Mouse (Mus musculus): ENCODE results near the gene Slitrk6. TPM values are rescaled to one million over a fixed set of nuclear protein-coding genes. Genes with fewer than 3 reads are reported as not detected.

Slitrk6 gene
- total and polyA plus RNA-seq, 2 experiments from 2014 or later: 4.5 to 8.2 TPM

DNA sequence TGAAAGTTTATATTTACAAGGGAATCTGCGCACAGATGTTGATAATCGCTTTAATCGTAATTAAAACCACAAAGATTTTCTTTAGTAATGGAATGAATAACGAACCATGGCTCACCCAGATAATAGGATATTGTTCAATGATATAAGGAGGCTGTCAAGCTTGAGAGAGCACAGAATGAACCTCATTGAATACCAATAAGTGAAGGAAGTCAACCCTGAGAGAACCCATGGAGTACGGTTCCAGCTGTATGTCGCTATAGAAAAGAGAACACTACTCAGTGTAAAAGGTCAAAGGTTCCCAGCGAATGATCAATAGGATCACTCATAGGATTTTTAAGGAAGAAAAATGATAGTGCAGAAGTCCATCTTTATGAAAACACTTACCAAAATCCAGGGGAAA lies 15.1 kb downstream of the Slitrk6 start:
- Histone ChIP-seq H3K27ac (ENCODE audit: low read depth, low read length) (no peak overlapping the region), H3K4me1 (ENCODE audit: insufficient read depth, low read length) (no peaks in the 10 kb centered on the region), H3K4me3 (ENCODE audit: low read depth, low read length) (no peak overlapping the region), H3K9ac (replicated peaks; ENCODE audit: low read length, poor library complexity, severe bottlenecking) (no peak overlapping the region), H3K36me3 (ENCODE audit: insufficient read depth, low read length) (no peaks in the 10 kb centered on the region), H3K4me2 (ENCODE audit: low read depth, low read length, poor library complexity, severe bottlenecking) (no peak overlapping the region), H3K27me3 (ENCODE audit: insufficient read depth, low read length) (no peaks in the 10 kb centered on the region), H3K9me3 (ENCODE audit: low read length) (no peaks in the 10 kb centered on the region)
- ATAC-seq (ENCODE audit: low FRiP score): no peak
- WGBS: 15% methylated on average over 7 of the region's 7 CpGs
- DNase-seq (ENCODE audit: low spot score): no peak
- no peak for TF ChIP-seq CTCF (IDR thresholded peaks at IDR 0.05)

DNA sequence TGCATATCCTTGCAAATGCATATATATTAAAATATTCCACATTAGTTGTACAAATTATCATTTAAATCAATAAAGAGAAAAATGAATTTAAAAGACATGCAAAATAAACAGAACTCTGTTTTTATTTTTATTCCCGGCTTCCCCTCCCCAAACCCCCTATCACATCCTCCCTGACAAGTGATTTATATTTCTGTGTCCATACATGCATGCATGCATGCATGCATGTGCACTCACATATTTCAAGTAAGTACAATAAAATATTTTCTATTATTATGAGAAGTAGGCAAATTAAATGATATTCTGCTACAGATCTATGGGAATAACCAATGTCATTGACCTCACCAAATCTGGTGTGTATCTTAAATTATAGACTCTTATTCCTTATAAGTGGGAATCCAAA lies 15.6 kb downstream of the Slitrk6 start:
- Histone ChIP-seq H3K4me3 (ENCODE audit: low read depth, low read length) (no peak overlapping the region), H3K9ac (replicated peaks; ENCODE audit: low read length, poor library complexity, severe bottlenecking) (no peak overlapping the region), H3K4me2 (ENCODE audit: low read depth, low read length, poor library complexity, severe bottlenecking) (no peak overlapping the region), H3K36me3 (ENCODE audit: insufficient read depth, low read length) (no peaks in the 10 kb centered on the region), H3K27ac (ENCODE audit: low read depth, low read length) (no peak overlapping the region), H3K9me3 (ENCODE audit: low read length) (no peaks in the 10 kb centered on the region), H3K4me1 (ENCODE audit: insufficient read depth, low read length) (no peaks in the 10 kb centered on the region), H3K27me3 (ENCODE audit: insufficient read depth, low read length) (no peaks in the 10 kb centered on the region)
- ATAC-seq (ENCODE audit: low FRiP score) (no peak), DNase-seq (ENCODE audit: low spot score) (no peak)
- TF ChIP-seq CTCF (IDR thresholded peaks at IDR 0.05): no peak
- 76% methylated on average over 1 of the region's 1 CpGs for WGBS

DNA sequence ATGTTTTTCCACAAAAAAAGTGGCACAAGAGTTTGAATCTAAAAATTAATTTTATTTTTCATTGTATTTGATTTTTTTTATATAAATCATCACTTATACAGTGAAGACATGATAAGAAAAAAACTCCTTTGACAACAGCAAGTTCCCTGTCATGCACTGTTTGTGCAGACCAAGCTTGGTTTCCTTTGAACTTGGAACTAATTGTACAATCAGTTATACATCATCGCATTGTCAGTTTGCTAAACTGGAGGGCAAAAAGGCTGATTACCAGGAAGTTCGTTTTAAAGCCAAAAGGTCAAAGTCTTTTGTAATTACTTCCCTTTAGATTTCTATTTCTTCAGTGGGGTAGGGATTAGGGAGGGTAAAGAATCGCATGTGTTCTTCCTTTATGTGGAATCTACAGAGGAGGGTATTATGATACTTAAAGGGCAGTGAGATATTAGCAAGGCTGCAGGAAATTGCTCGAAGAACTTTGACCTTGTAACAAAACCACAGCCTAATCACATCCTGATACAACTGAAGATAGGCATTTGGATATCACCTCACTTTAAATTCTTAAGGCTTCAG lies 26.5 kb downstream of the Slitrk6 start:
- no peak overlapping the region for H3K4me3 ChIP-seq (ENCODE audit: low read depth, low read length)
- no peak for TF ChIP-seq CTCF (IDR thresholded peaks at IDR 0.05)
- no peak for DNase-seq (ENCODE audit: low spot score)
- no peak overlapping the region for H3K9ac ChIP-seq (replicated peaks; ENCODE audit: low read length, poor library complexity, severe bottlenecking)
- no peaks in the 10 kb centered on the region for H3K9me3 ChIP-seq (ENCODE audit: low read length)
- no peaks in the 10 kb centered on the region for H3K27me3 ChIP-seq (ENCODE audit: insufficient read depth, low read length)
- no peak for ATAC-seq (ENCODE audit: low FRiP score)
- H3K36me3 ChIP-seq (ENCODE audit: insufficient read depth, low read length): no peaks in the 10 kb centered on the region
- WGBS: 15% methylated on average over 4 of the region's 4 CpGs
- no peak overlapping the region for H3K27ac ChIP-seq (ENCODE audit: low read depth, low read length)
- no peaks in the 10 kb centered on the region for H3K4me1 ChIP-seq (ENCODE audit: insufficient read depth, low read length)
- H3K4me2 ChIP-seq (ENCODE audit: low read depth, low read length, poor library complexity, severe bottlenecking): no peak overlapping the region

DNA sequence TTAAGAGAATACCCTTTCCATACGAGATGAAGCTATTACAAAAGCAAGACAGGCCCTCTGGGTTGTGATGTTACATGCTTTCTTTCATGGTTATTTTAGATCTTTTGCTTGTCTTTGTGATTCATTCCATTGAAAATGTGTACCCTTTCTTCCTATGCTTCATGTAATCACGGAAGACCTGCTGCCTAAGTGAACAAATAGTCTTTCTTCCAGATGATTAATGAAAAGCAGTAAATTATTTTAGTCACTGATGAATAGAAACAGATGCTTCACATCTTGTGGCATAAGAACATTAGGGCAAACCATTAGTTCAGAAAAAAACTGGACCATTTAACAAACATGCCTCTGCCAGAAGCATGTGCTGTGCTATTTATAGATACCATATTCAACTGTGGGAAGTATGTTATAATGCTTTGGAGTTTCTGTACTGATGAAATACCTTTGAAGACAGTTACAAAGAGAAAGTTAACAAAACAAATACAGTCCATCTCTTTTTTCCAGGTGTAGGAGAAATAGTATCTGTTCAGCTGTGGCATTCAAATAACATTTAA lies 30.8 kb downstream of the Slitrk6 start:
- no peak overlapping the region for H3K4me3 ChIP-seq (ENCODE audit: low read depth, low read length)
- H3K27ac ChIP-seq (ENCODE audit: low read depth, low read length): no peak overlapping the region
- H3K4me1 ChIP-seq (ENCODE audit: insufficient read depth, low read length): no peaks in the 10 kb centered on the region
- no peak for TF ChIP-seq CTCF (IDR thresholded peaks at IDR 0.05)
- DNase-seq (ENCODE audit: low spot score) (no peak), ATAC-seq (ENCODE audit: low FRiP score) (no peak)
- H3K9ac ChIP-seq (replicated peaks; ENCODE audit: low read length, poor library complexity, severe bottlenecking): no peak overlapping the region
- H3K9me3 ChIP-seq (ENCODE audit: low read length): no peaks in the 10 kb centered on the region
- H3K4me2 ChIP-seq (ENCODE audit: low read depth, low read length, poor library complexity, severe bottlenecking): no peak overlapping the region
- H3K27me3 ChIP-seq (ENCODE audit: insufficient read depth, low read length): no peaks in the 10 kb centered on the region
- H3K36me3 ChIP-seq (ENCODE audit: insufficient read depth, low read length): no peaks in the 10 kb centered on the region
- 17% methylated on average over 2 of the region's 2 CpGs for WGBS
